Mouse (Mus musculus) splenic B cell, adult 2 months (primary cell): Measurements from ENCODE around the gene Col25a1.

Experiments
- DNase-seq: peaks from one replicate; pipeline ENCODE4 v3.0.0-alpha.2; 2011; ENCODE audit warnings: low read depth, low spot score
- H3K27me3 ChIP-seq: 2 replicates; pipeline ENCODE4 v1.6.1; 2012; ENCODE audit warnings: mild to moderate bottlenecking, low read length, moderate library complexity, mixed read lengths; ENCODE audit not compliant: control insufficient read depth, poor library complexity, insufficient read depth, severe bottlenecking
- H3K36me3 ChIP-seq: 2 replicates; pipeline ENCODE4 v1.6.1; 2012; ENCODE audit warnings: mild to moderate bottlenecking, low read length, moderate library complexity, mixed read lengths; ENCODE audit not compliant: control insufficient read depth, poor library complexity, insufficient read depth, severe bottlenecking

The Col25a1 gene

GRCm38 (mm10) chr3:130508330-130508729, 377.0 kb downstream of the Col25a1 start:
- DNase-seq, result no peak
- Histone ChIP-seq H3K36me3 (no peaks in the 10 kb centered on the region), H3K27me3 (no peaks in the 10 kb centered on the region)

GRCm38 (mm10) chr3:130518457-130518879, 387.2 kb downstream of the Col25a1 start:
- Histone ChIP-seq H3K27me3 (no peaks in the 10 kb centered on the region), H3K36me3 (no peaks in the 10 kb centered on the region)
- no peak for DNase-seq

GRCm38 (mm10) chr3:130521834-130522476, 390.7 kb downstream of the Col25a1 start:
- no peaks in the 10 kb centered on the region for H3K27me3 ChIP-seq
- no peaks in the 10 kb centered on the region for H3K36me3 ChIP-seq
- DNase-seq, result no peak

- Histone ChIP-seq H3K27me3 (no peaks in the 10 kb centered on the region), H3K36me3 (no peaks in the 10 kb centered on the region)
- DNase-seq, result no peak
Measured at GRCm38 (mm10) chr3:130523019-130523418, 391.7 kb downstream of the Col25a1 start.

- no peaks in the 10 kb centered on the region for H3K27me3 ChIP-seq
- DNase-seq, result no peak
- no peaks in the 10 kb centered on the region for H3K36me3 ChIP-seq
Measured at GRCm38 (mm10) chr3:130524367-130525137, 393.3 kb downstream of the Col25a1 start.

- Histone ChIP-seq H3K27me3 (no peaks in the 10 kb centered on the region; the same call in 1 of the 2 replicates), H3K36me3 (no peaks in the 10 kb centered on the region)
- DNase-seq, result no peak
Measured at GRCm38 (mm10) chr3:130535021-130535420, 403.7 kb downstream of the Col25a1 start.

GRCm38 (mm10) chr3:130541541-130541940, 410.2 kb downstream of the Col25a1 start:
- DNase-seq, result no peak
- H3K27me3 ChIP-seq, result no peaks in the 10 kb centered on the region; the same call in 1 of the 2 replicates
- H3K36me3 ChIP-seq, result no peaks in the 10 kb centered on the region

- no peaks in the 10 kb centered on the region for H3K36me3 ChIP-seq
- no peak for DNase-seq
- no peaks in the 10 kb centered on the region for H3K27me3 ChIP-seq
Measured at GRCm38 (mm10) chr3:130545995-130546394, 414.7 kb downstream of the Col25a1 start.

- no peak for DNase-seq
- Histone ChIP-seq H3K27me3 (no peaks in the 10 kb centered on the region), H3K36me3 (no peaks in the 10 kb centered on the region)
Measured at GRCm38 (mm10) chr3:130549066-130549465, 417.8 kb downstream of the Col25a1 start.

- DNase-seq, result no peak
- H3K36me3 ChIP-seq, result no peaks in the 10 kb centered on the region
- H3K27me3 ChIP-seq, result no peaks in the 10 kb centered on the region
Measured at GRCm38 (mm10) chr3:130556263-130556662, 425.0 kb downstream of the Col25a1 start.

- no peak for DNase-seq
- no peaks in the 10 kb centered on the region for H3K27me3 ChIP-seq
- H3K36me3 ChIP-seq, result no peaks in the 10 kb centered on the region
Measured at GRCm38 (mm10) chr3:130565586-130565985, 434.3 kb downstream of the Col25a1 start.

- Histone ChIP-seq H3K36me3 (no peaks in the 10 kb centered on the region), H3K27me3 (no peaks in the 10 kb centered on the region)
- DNase-seq, result no peak
Measured at GRCm38 (mm10) chr3:130568331-130569095, 437.2 kb downstream of the Col25a1 start.

GRCm38 (mm10) chr3:130573243-130573642, 441.9 kb downstream of the Col25a1 start:
- H3K36me3 ChIP-seq, result no peaks in the 10 kb centered on the region
- peak; percentile 1 for DNase-seq

GRCm38 (mm10) chr3:130574652-130575051, 443.4 kb downstream of the Col25a1 start:
- no peaks in the 10 kb centered on the region for H3K36me3 ChIP-seq
- DNase-seq, result peak; percentile 13
- no peaks in the 10 kb centered on the region for H3K27me3 ChIP-seq

More at GRCm38 (mm10) chr3:130573243-130573642, 441.9 kb downstream of the Col25a1 start:
- H3K27me3 ChIP-seq, result no peaks in the 10 kb centered on the region

- Histone ChIP-seq H3K36me3 (no peaks in the 10 kb centered on the region), H3K27me3 (no peaks in the 10 kb centered on the region)
- DNase-seq, result peak; percentile 20
Measured at GRCm38 (mm10) chr3:130576683-130577082, 445.4 kb downstream of the Col25a1 start.
